Mouse (Mus musculus) colon, adult 2 months (tissue): Measurements from ENCODE around the gene Allc. TPM values are rescaled to one million over a fixed set of nuclear protein-coding genes. Genes with fewer than 3 reads are reported as not detected.

Experiments used
- polyA plus RNA-seq: library from polyadenylated mRNA; depleted of rRNA; stranded (reverse); fragments of >200 nt; gene quantifications from 2 replicates; pipeline ENCODE4 v1.2.3, GENCODE M21; 2012; rRNA removed

Gene Allc
- polyA plus RNA-seq = not detected in 2 replicates

GRCm38 (mm10) chr12:28582423-28582822 lies at the start of gene Allc:
Gene Allc, minus strand, starts transcription at chr12:28582523.

DNA sequence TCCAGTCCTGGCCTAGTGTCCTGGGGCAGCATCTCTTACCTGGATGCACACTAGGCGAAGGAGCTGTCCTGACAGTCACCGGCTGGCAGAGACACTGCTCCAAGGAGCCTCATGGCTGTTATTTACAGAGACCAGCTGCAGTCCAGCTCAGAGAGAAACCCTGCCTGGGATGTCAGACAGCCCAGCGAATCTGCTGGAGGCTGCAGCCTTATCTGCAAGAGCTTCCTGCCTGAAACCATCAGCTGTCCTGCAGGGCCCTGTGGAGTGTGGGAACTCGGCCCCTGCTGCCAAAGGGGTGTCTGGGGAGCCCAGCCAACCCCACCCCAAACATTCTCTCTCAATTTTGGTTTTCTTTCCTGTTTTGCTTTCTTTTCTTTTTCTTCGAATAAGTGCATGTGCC lies 40.9 kb upstream of the Allc start, which contains the start of gene Colec11:
TSS of gene Colec11 (minus strand) at position 183 of the 400 bp plus-strand sequence.

GRCm38 (mm10) chr12:28552299-28552698 lies 30.0 kb downstream of the Allc start, which contains the start of gene Dcdc2c:
Gene Dcdc2c, minus strand, starts transcription at chr12:28552399.

Other genes with a start within 250 kb of the Allc start
- not detected in 2 replicates for gene Dcdc2c, start 30.1 kb downstream of the Allc start, polyA plus RNA-seq
- gene Colec11, start 40.9 kb upstream of the Allc start, polyA plus RNA-seq = 0.13 and 0.29 TPM in 2 replicates
- gene Rps7, start 53.4 kb upstream of the Allc start, polyA plus RNA-seq = 189 and 308 TPM in 2 replicates
- gene Rnaseh1, start 67.1 kb upstream of the Allc start, polyA plus RNA-seq = 8.4 and 9.7 TPM in 2 replicates
- gene Adi1, start 92.7 kb upstream of the Allc start, polyA plus RNA-seq = 7.2 and 7.7 TPM in 2 replicates
- 16.5 and 20.5 TPM in 2 replicates for gene Trappc12, start 167.9 kb upstream of the Allc start, polyA plus RNA-seq
- 33.0 and 38.6 TPM in 2 replicates for gene Eipr1, start 169.3 kb upstream of the Allc start, polyA plus RNA-seq